Mouse (Mus musculus): ENCODE measurements around the gene Gm48551. TPM values are rescaled to one million over a fixed set of nuclear protein-coding genes. Genes with fewer than 3 reads are reported as not detected.
A peak's percentile ranks its signal among the peaks of the same experiment; 100 is the strongest.

Gene Gm48551
- polyA plus RNA-seq, 1 experiment from 2014 or later, result 2.6 TPM

- H3K36me3 ChIP-seq (ENCODE audit: control insufficient read depth, insufficient read depth), result peaks cover 9% of the 10 kb centered on the region
- peak; percentile 12; the same call in 1 of the 2 replicates for ATAC-seq (replicated peaks; ENCODE audit: extremely low read depth, insufficient read depth, low FRiP score)
- no peaks in the 10 kb centered on the region for H3K27me3 ChIP-seq (ENCODE audit: control insufficient read depth, insufficient read depth, low read length)
- peak overlapping the region; percentile 77 for H3K27ac ChIP-seq (ENCODE audit: low read length)
- peak overlapping the region; percentile 46 for H3K4me3 ChIP-seq (ENCODE audit: low read length)
- H3K4me2 ChIP-seq (ENCODE audit: low read depth, low read length), result peak overlapping the region; percentile 77
- WGBS, result 57% methylated on average over 12 of the region's 12 CpGs
- no peaks in the 10 kb centered on the region for H3K9me3 ChIP-seq (replicated peaks; ENCODE audit: control insufficient read depth, low read length)
- peak overlapping the region; percentile 70 for H3K9ac ChIP-seq (ENCODE audit: low read length)
- H3K4me1 ChIP-seq (ENCODE audit: control insufficient read depth, insufficient read depth, low read length), result peaks cover 66% of the 10 kb centered on the region
Observed at GRCm38 (mm10) chr10:81417227-81418215, 33.3 kb downstream of the Gm48551 start.

- Histone ChIP-seq H3K4me3 (ENCODE audit: low read length) (no peak overlapping the region), H3K4me1 (ENCODE audit: control insufficient read depth, insufficient read depth, low read length) (peaks cover 57% of the 10 kb centered on the region), H3K27me3 (ENCODE audit: control insufficient read depth, insufficient read depth, low read length) (no peaks in the 10 kb centered on the region), H3K27ac (ENCODE audit: low read length) (no peak overlapping the region), H3K9ac (ENCODE audit: low read length) (peak overlapping the region; percentile 17; the same call in 1 of the 2 replicates), H3K9me3 (replicated peaks; ENCODE audit: control insufficient read depth, low read length) (no peaks in the 10 kb centered on the region), H3K36me3 (ENCODE audit: control insufficient read depth, insufficient read depth) (peaks cover 7% of the 10 kb centered on the region), H3K4me2 (ENCODE audit: low read depth, low read length) (no peak overlapping the region)
- WGBS, result 47% methylated on average over 11 of the region's 11 CpGs
- no peak for ATAC-seq (replicated peaks; ENCODE audit: extremely low read depth, insufficient read depth, low FRiP score)
Observed at GRCm38 (mm10) chr10:81418216-81419070, 34.2 kb downstream of the Gm48551 start.

- Histone ChIP-seq H3K4me3 (ENCODE audit: low read length) (no peak overlapping the region), H3K36me3 (ENCODE audit: control insufficient read depth, insufficient read depth) (peaks cover 7% of the 10 kb centered on the region), H3K9me3 (replicated peaks; ENCODE audit: control insufficient read depth, low read length) (no peaks in the 10 kb centered on the region), H3K4me1 (ENCODE audit: control insufficient read depth, insufficient read depth, low read length) (peaks cover 54% of the 10 kb centered on the region), H3K27ac (ENCODE audit: low read length) (no peak overlapping the region), H3K9ac (ENCODE audit: low read length) (peak overlapping the region; percentile 17; the same call in 1 of the 2 replicates), H3K27me3 (ENCODE audit: control insufficient read depth, insufficient read depth, low read length) (no peaks in the 10 kb centered on the region), H3K4me2 (ENCODE audit: low read depth, low read length) (no peak overlapping the region)
- 93% methylated on average over 10 of the region's 10 CpGs for WGBS
- no peak for ATAC-seq (replicated peaks; ENCODE audit: extremely low read depth, insufficient read depth, low FRiP score)
Observed at GRCm38 (mm10) chr10:81419111-81419928, 35.1 kb downstream of the Gm48551 start.

GRCm38 (mm10) chr10:81420191-81420767 is 36.0 kb downstream of the Gm48551 start:
- H3K4me1 ChIP-seq (ENCODE audit: control insufficient read depth, insufficient read depth, low read length), result peaks cover 54% of the 10 kb centered on the region
- no peaks in the 10 kb centered on the region for H3K27me3 ChIP-seq (ENCODE audit: control insufficient read depth, insufficient read depth, low read length)
- H3K4me2 ChIP-seq (ENCODE audit: low read depth, low read length), result no peak overlapping the region
- peaks cover 7% of the 10 kb centered on the region for H3K36me3 ChIP-seq (ENCODE audit: control insufficient read depth, insufficient read depth)
- no peaks in the 10 kb centered on the region for H3K9me3 ChIP-seq (replicated peaks; ENCODE audit: control insufficient read depth, low read length)
- 80% methylated on average over 40 of the region's 40 CpGs for WGBS
- no peak overlapping the region for H3K27ac ChIP-seq (ENCODE audit: low read length)
- no peak overlapping the region for H3K4me3 ChIP-seq (ENCODE audit: low read length)
- ATAC-seq (replicated peaks; ENCODE audit: extremely low read depth, insufficient read depth, low FRiP score), result no peak
- H3K9ac ChIP-seq (ENCODE audit: low read length), result no peak overlapping the region

GRCm38 (mm10) chr10:81421041-81421796 is 37.0 kb downstream of the Gm48551 start:
- peaks cover 55% of the 10 kb centered on the region for H3K4me1 ChIP-seq (ENCODE audit: control insufficient read depth, insufficient read depth, low read length)
- no peak overlapping the region for H3K9ac ChIP-seq (ENCODE audit: low read length)
- H3K27ac ChIP-seq (ENCODE audit: low read length), result no peak overlapping the region

GRCm38 (mm10) chr10:81421797-81422100 is 37.5 kb downstream of the Gm48551 start:
- H3K4me1 ChIP-seq (ENCODE audit: control insufficient read depth, insufficient read depth, low read length), result peaks cover 50% of the 10 kb centered on the region
- no peak for ATAC-seq (replicated peaks; ENCODE audit: extremely low read depth, insufficient read depth, low FRiP score)
- H3K27me3 ChIP-seq (ENCODE audit: control insufficient read depth, insufficient read depth, low read length), result no peaks in the 10 kb centered on the region
- peaks cover 7% of the 10 kb centered on the region for H3K36me3 ChIP-seq (ENCODE audit: control insufficient read depth, insufficient read depth)
- H3K4me3 ChIP-seq (ENCODE audit: low read length), result no peak overlapping the region
- no peak overlapping the region for H3K4me2 ChIP-seq (ENCODE audit: low read depth, low read length)
- H3K9me3 ChIP-seq (replicated peaks; ENCODE audit: control insufficient read depth, low read length), result no peaks in the 10 kb centered on the region
- no peak overlapping the region for H3K27ac ChIP-seq (ENCODE audit: low read length)
- no peak overlapping the region for H3K9ac ChIP-seq (ENCODE audit: low read length)
- 61% methylated on average over 5 of the region's 5 CpGs for WGBS

More at GRCm38 (mm10) chr10:81421041-81421796, 37.0 kb downstream of the Gm48551 start:
- H3K27me3 ChIP-seq (ENCODE audit: control insufficient read depth, insufficient read depth, low read length), result no peaks in the 10 kb centered on the region
- WGBS, result 80% methylated on average over 4 of the region's 4 CpGs
- no peak for ATAC-seq (replicated peaks; ENCODE audit: extremely low read depth, insufficient read depth, low FRiP score)
- H3K4me2 ChIP-seq (ENCODE audit: low read depth, low read length), result no peak overlapping the region
- H3K36me3 ChIP-seq (ENCODE audit: control insufficient read depth, insufficient read depth), result peaks cover 7% of the 10 kb centered on the region
- no peaks in the 10 kb centered on the region for H3K9me3 ChIP-seq (replicated peaks; ENCODE audit: control insufficient read depth, low read length)
- no peak overlapping the region for H3K4me3 ChIP-seq (ENCODE audit: low read length)

- no peak overlapping the region for H3K27ac ChIP-seq (ENCODE audit: low read length)
- H3K4me2 ChIP-seq (ENCODE audit: low read depth, low read length), result no peak overlapping the region
- no peak for ATAC-seq (replicated peaks; ENCODE audit: extremely low read depth, insufficient read depth, low FRiP score)
- no peaks in the 10 kb centered on the region for H3K9me3 ChIP-seq (replicated peaks; ENCODE audit: control insufficient read depth, low read length)
- peaks cover 7% of the 10 kb centered on the region for H3K36me3 ChIP-seq (ENCODE audit: control insufficient read depth, insufficient read depth)
- no peaks in the 10 kb centered on the region for H3K27me3 ChIP-seq (ENCODE audit: control insufficient read depth, insufficient read depth, low read length)
- H3K4me3 ChIP-seq (ENCODE audit: low read length), result no peak overlapping the region
- H3K9ac ChIP-seq (ENCODE audit: low read length), result no peak overlapping the region
- peaks cover 47% of the 10 kb centered on the region for H3K4me1 ChIP-seq (ENCODE audit: control insufficient read depth, insufficient read depth, low read length)
- WGBS, result 73% methylated on average over 6 of the region's 6 CpGs
Observed at GRCm38 (mm10) chr10:81422191-81422590, 37.9 kb downstream of the Gm48551 start.
